Mouse (Mus musculus) bone marrow, adult 2 months (tissue): Measurements from ENCODE around the gene Tarm1. TPM values are rescaled to one million over a fixed set of nuclear protein-coding genes. Genes with fewer than 3 reads are reported as not detected.

Source experiments
- H3K27ac ChIP-seq: fragments of 200-500 bp; 2 replicates; pipeline ENCODE4 v1.5.1; 2012; ENCODE audit warnings: low read depth, mild to moderate bottlenecking, control low read depth, inconsistent platforms, low read length; ENCODE audit not compliant: control insufficient read depth, poor library complexity, insufficient read depth
- H3K4me1 ChIP-seq: fragments of 200-500 bp; 2 replicates; pipeline ENCODE4 v1.6.1; 2011; ENCODE audit warnings: low read length; ENCODE audit not compliant: control insufficient read depth, insufficient read depth
- H3K4me3 ChIP-seq: fragments of 200-500 bp; replicated peaks from 2 replicates; pipeline ENCODE3; 2011; ENCODE audit warnings: mild to moderate bottlenecking, low read depth, low read length, control low read depth; ENCODE audit not compliant: control insufficient read depth
- CTCF ChIP-seq: fragments of 200-500 bp; IDR thresholded peaks from 2 replicates; pipeline ENCODE4 v1.5.1; 2011; ENCODE audit warnings: low read length, control low read depth; ENCODE audit not compliant: control insufficient read depth, insufficient read depth
- POLR2A ChIP-seq: fragments of 200-500 bp; IDR thresholded peaks from 2 replicates; pipeline ENCODE4 v1.6.1; 2011; ENCODE audit warnings: low read depth, mild to moderate bottlenecking, control low read depth, low read length, borderline replicate concordance; ENCODE audit not compliant: control insufficient read depth
- WGBS: fragments of 180-500 bp; shearing (Covaris S2); methylation state at CpG from one replicate; pipeline ENCODE4 v1.1.7; 2018; 5-methylcytosine and 5-hydroxymethylcytosine counted together
- polyA plus RNA-seq: library from polyadenylated mRNA; stranded (reverse); fragments of >200 nt; gene quantifications from 2 replicates; pipeline ENCODE4 v1.2.4, GENCODE M21; 2011; ENCODE audit warnings: low replicate concordance; ENCODE audit not compliant: missing spikeins, insufficient read depth, insufficient read length

Gene Tarm1
- polyA plus RNA-seq, 1 experiment: 11.9 TPM

GRCm38 (mm10) chr7:3463306-3463705 lies 39.1 kb downstream of the Tarm1 start:
- H3K27ac ChIP-seq: no peak overlapping the region
- WGBS: 76% methylated on average over 4 of the region's 4 CpGs
- H3K4me1 ChIP-seq: no peaks in the 10 kb centered on the region; the same call in none of the 2 replicates
- H3K4me3 ChIP-seq: no peak overlapping the region
- no peak for TF ChIP-seq POLR2A
- no peak for TF ChIP-seq CTCF

GRCm38 (mm10) chr7:3460261-3460660 lies 42.2 kb downstream of the Tarm1 start:
- Histone ChIP-seq H3K27ac (no peak overlapping the region), H3K4me1 (no peaks in the 10 kb centered on the region; the same call in 1 of the 2 replicates), H3K4me3 (no peak overlapping the region)
- TF ChIP-seq POLR2A (no peak), CTCF (no peak)
- 81% methylated on average over 8 of the region's 8 CpGs for WGBS

- 78% methylated on average over 9 of the region's 9 CpGs for WGBS
- Histone ChIP-seq H3K4me3 (no peak overlapping the region), H3K4me1 (no peaks in the 10 kb centered on the region; the same call in 1 of the 2 replicates), H3K27ac (no peak overlapping the region)
- TF ChIP-seq POLR2A: no peak
Observed at GRCm38 (mm10) chr7:3457841-3458217, 44.6 kb downstream of the Tarm1 start.

GRCm38 (mm10) chr7:3457111-3457840 lies 45.1 kb downstream of the Tarm1 start:
- 87% methylated on average over 10 of the region's 10 CpGs for WGBS
- Histone ChIP-seq H3K4me1 (no peaks in the 10 kb centered on the region; the same call in 1 of the 2 replicates), H3K27ac (no peak overlapping the region), H3K4me3 (no peak overlapping the region)
- TF ChIP-seq CTCF: no peak
- TF ChIP-seq POLR2A: no peak

- no peak overlapping the region for H3K27ac ChIP-seq
- WGBS: 71% methylated on average over 10 of the region's 11 CpGs
- no peaks in the 10 kb centered on the region; the same call in 1 of the 2 replicates for H3K4me1 ChIP-seq
- no peak overlapping the region for H3K4me3 ChIP-seq
- TF ChIP-seq CTCF (no peak), POLR2A (no peak)
Observed at GRCm38 (mm10) chr7:3453486-3454183, 48.8 kb downstream of the Tarm1 start.

- no peak for TF ChIP-seq CTCF
- no peak for TF ChIP-seq POLR2A
- H3K4me1 ChIP-seq: no peaks in the 10 kb centered on the region; the same call in 1 of the 2 replicates
- WGBS: 76% methylated on average over 12 of the region's 12 CpGs
- no peak overlapping the region for H3K4me3 ChIP-seq
- no peak overlapping the region for H3K27ac ChIP-seq
Observed at GRCm38 (mm10) chr7:3452821-3453485, 49.5 kb downstream of the Tarm1 start.

- H3K4me1 ChIP-seq: no peaks in the 10 kb centered on the region; the same call in 1 of the 2 replicates
- H3K27ac ChIP-seq: no peak overlapping the region
- no peak for TF ChIP-seq POLR2A
- WGBS: 67% methylated on average over 6 of the region's 6 CpGs
- no peak overlapping the region for H3K4me3 ChIP-seq
Observed at GRCm38 (mm10) chr7:3451161-3451560, 51.3 kb downstream of the Tarm1 start.

- Histone ChIP-seq H3K27ac (no peak overlapping the region), H3K4me3 (no peak overlapping the region), H3K4me1 (no peaks in the 10 kb centered on the region; the same call in 1 of the 2 replicates)
- 64% methylated on average over 5 of the region's 5 CpGs for WGBS
- TF ChIP-seq CTCF (no peak), POLR2A (no peak)
Observed at GRCm38 (mm10) chr7:3450671-3451070, 51.8 kb downstream of the Tarm1 start.
